Mouse (Mus musculus): ENCODE data around the gene Tarsl2. TPM values are rescaled to one million over a fixed set of nuclear protein-coding genes. Genes with fewer than 3 reads are reported as not detected.

The Tarsl2 gene
- 10 to 100 TPM; 31.3 to 35.3 TPM for total RNA-seq (2021)
- long read RNA-seq, experiment 1, transcript Tarsl2-201 (19 exons, 3,192 nt), result major isoform, 17 of 20 reads
- long read RNA-seq, experiment 1, partial matches to known transcripts, result 2 of 20 reads
- long read RNA-seq, experiment 1, other reads (novel, unspliced or antisense), result 1 of 20 reads
- long read RNA-seq, experiment 2, transcript Tarsl2-201 (19 exons, 3,192 nt), result major isoform, 13 of 23 reads
- long read RNA-seq, experiment 2, partial matches to known transcripts, result 4 of 23 reads
- long read RNA-seq, experiment 2, other reads (novel, unspliced or antisense), result 6 of 23 reads

DNA sequence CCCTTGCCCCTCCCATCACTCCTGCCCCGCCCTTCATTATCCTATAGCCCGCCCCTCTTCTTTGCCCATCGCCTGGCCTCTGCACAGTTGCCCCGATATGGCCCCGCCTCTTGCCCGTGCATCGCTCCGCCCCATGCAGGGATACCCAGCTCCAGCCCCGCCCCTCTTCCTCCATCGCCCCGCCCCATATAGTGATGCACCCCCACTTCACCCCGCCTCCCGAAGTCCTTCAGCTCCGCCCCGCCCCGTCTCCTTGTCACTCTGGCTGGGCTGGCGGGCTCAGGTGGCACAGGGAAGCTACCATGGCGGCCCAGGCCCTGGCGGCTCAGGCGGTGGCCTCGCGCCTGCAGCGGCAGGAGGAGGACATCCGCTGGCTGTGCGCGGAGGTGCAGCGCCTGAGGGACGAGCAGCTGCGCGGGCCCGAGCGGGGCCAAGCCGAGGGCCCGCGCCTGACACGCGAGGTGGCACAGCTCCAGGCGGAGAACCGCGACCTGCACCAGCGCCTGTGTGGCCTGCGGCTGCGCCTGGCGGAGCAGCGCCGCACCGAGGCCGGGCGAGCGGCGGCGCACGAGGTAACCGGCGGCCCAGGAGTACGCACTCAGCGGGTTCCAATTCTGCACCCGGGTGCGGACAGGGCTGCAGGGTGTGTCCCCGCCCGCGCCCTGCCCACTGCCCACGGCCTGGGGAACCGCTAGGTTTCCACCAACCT, at the start of gene Tarsl2:
Gene Tarsl2 (plus strand): TSS at position 256 of the 709 bp plus-strand sequence.
- Histone ChIP-seq H3K27ac (peak within 1 kb of the TSS; percentile 96), H3K4me3 (peak within 1 kb of the TSS; percentile 79)
- peak; percentile 66 for TF ChIP-seq CTCF (conservative IDR thresholded peaks at IDR 0.05)
- DNase-seq (ENCODE audit: low spot score in 2 of 2), result peak; percentile 96

DNA sequence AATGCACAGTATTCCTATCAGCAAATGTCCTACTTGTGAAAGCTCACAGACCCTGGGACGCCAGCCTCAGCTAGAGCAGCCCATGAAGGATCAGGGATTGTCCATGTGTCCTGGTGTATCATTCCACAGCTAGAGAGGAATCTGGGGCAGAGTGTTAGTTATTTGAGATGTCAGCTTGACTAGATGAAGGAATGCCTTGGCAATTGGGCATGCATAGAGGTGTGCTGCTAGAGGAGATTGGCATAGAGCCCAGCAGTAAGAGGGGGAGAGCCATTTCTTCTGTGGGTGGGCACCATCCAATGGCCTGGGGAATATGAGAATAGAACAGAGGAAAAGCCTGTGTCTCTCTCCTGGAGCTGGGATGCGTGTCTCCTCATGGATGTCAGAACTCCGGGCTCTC, 38.6 kb upstream of the Tarsl2 start:
- no peak for DNase-seq (ENCODE audit: low spot score in 2 of 2)
- no peak overlapping the region for H3K4me3 ChIP-seq
- no peak for TF ChIP-seq CTCF (conservative IDR thresholded peaks at IDR 0.05)
- no peak overlapping the region for H3K27ac ChIP-seq

DNA sequence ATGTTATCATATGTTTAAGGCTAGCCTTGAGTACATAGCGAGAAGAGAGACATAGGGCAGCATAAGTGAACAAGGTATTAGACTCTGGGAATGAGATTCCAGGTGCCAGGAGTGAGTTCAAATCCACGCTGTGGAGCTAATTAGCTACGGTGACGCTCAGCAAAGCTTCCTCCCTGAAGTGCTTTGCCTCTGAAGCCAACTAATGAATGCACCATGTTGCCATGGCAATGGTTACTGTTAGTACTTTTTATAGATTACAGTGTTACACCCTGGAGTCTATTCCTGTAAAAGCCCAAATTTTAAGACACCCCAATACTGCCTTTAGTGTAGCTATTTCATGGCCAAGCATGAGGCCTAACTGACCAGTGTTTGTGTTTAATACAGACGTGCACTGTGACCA, 37.7 kb upstream of the Tarsl2 start:
- DNase-seq (ENCODE audit: low spot score in 2 of 2), result peak; percentile 18 to 60
- Histone ChIP-seq H3K4me3 (no peak overlapping the region), H3K27ac (no peak overlapping the region)
- TF ChIP-seq CTCF (conservative IDR thresholded peaks at IDR 0.05), result no peak

DNA sequence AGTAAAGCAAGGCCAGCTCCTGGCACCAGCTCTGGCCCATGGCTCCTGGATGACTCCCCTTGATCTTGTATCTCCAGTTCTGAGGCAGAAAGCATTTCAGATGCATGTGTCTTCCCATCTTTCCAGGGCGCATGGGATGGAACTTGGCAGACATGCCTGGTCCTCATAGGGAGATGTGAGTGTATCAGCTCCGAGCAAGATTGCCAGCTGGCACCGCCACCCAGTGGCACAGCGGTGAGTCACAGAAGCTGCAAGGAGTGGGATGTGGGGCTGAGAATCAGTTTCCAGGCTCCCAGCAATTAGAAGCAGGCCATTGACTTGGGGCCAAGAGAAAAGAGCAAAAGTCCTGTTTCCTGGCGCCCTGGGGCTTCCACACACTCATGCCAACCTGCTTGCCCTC, 34.5 kb upstream of the Tarsl2 start:
- Histone ChIP-seq H3K27ac (no peak overlapping the region), H3K4me3 (no peak overlapping the region)
- peak; percentile 74 for TF ChIP-seq CTCF (conservative IDR thresholded peaks at IDR 0.05)
- DNase-seq (ENCODE audit: low spot score in 2 of 2), result peak; percentile 68 to 73

DNA sequence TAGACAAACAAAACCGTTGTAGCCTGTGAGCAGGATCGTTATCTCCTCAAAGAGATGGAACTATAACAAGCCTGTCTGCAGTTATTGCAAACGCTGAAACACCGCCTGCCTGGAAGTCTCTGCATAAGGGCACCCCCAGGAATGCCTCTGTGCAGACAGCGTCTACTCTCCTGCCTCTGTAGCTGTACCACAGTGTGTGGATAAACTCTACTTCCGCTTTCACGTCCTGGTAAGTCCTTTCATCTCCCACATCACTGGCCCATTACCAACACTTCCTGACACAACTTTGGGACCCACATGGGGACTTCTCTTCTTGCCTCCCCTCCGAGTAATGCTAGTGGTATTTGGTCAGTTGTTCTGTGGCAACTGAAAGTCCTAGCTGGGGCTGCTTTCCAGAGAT, 34.0 kb upstream of the Tarsl2 start:
- TF ChIP-seq CTCF (conservative IDR thresholded peaks at IDR 0.05), result no peak
- Histone ChIP-seq H3K4me3 (no peak overlapping the region), H3K27ac (no peak overlapping the region)
- DNase-seq (ENCODE audit: low spot score in 2 of 2), result no peak

DNA sequence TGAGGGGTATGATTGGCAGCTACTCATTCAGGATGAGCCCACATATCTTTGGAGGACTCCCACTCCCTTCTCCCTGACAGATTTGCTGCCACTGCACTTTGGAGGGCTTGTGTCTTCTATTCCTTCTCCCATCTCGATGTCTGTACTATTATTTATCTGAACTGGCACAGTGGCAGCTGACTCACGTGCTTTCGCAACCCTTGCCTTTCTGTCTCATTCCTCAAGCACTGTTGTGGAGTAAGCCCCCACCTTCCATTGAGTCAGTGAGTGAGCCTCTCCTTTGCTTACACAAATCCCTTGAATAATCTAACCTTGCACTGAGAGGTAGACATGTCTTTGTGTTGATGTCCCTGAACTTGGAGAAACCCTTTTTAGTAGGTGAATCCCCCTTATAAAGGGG, 33.4 kb upstream of the Tarsl2 start:
- H3K27ac ChIP-seq, result no peak overlapping the region
- TF ChIP-seq CTCF (conservative IDR thresholded peaks at IDR 0.05), result no peak
- no peak overlapping the region for H3K4me3 ChIP-seq
- no peak for DNase-seq (ENCODE audit: low spot score in 2 of 2)

DNA sequence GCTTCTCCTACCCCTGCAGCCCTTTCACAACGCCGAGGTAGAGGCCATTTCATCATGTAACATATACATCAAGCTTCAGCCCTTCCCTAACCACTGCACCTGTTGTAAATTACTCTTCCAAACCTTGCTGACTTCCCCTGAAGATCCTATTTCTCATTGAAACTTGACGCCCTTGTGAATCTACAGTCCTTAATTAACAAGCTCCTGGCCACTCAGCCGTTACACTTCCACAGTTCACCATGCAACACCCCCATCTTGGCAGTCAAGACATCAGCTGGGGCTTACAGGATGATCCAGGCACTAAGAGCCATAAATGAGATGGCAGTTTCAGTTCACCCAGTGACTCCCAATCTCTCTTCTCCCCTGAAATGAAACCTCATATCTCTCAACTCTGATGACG, 31.0 kb upstream of the Tarsl2 start:
- no peak for DNase-seq (ENCODE audit: low spot score in 2 of 2)
- H3K4me3 ChIP-seq, result no peak overlapping the region
- TF ChIP-seq CTCF (conservative IDR thresholded peaks at IDR 0.05), result no peak
- no peak overlapping the region for H3K27ac ChIP-seq

DNA sequence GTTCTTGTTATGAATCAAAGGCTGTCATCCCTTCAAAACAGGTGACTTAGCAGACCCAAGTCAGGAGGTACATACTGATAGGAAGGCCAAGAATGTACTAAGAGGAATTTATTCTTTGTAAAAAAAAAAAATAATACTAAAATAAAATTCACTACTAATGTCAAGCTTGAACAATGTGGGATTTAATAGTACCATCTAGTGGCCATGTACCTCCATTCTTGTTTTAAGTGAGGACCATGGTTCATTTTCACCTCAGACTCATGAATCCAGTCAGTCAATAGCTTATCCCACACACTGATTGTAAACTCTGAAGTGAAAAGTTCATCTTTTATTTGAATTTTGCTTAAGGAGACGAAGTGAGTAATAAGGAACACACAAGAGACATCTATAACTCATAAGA, 25.9 kb upstream of the Tarsl2 start:
- Histone ChIP-seq H3K27ac (no peak overlapping the region), H3K4me3 (no peak overlapping the region)
- peak; percentile 77 for TF ChIP-seq CTCF (conservative IDR thresholded peaks at IDR 0.05)
- DNase-seq (ENCODE audit: low spot score in 2 of 2), result no peak

DNA sequence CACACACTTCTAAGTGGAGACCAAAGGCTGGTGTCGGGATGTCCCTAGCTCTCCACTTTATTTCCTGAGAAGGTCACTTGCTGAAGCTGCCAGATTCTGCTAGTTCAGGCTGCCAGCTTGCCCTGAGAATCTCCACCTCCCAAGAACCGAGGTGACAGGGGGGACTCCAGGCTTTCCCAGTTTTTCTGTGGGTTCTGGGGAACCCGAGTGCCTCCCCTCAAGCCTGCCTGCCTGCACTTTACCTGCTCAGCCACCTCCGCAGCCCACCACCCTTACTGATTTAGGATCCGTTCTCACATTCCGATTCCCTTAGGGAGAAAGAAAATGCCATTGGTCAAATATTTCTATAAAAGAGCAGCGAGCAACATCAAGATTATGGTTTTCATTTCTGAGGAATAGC, 24.0 kb upstream of the Tarsl2 start:
- no peak for TF ChIP-seq CTCF (conservative IDR thresholded peaks at IDR 0.05)
- Histone ChIP-seq H3K27ac (no peak overlapping the region), H3K4me3 (no peak overlapping the region)
- no peak for DNase-seq (ENCODE audit: low spot score in 2 of 2)

DNA sequence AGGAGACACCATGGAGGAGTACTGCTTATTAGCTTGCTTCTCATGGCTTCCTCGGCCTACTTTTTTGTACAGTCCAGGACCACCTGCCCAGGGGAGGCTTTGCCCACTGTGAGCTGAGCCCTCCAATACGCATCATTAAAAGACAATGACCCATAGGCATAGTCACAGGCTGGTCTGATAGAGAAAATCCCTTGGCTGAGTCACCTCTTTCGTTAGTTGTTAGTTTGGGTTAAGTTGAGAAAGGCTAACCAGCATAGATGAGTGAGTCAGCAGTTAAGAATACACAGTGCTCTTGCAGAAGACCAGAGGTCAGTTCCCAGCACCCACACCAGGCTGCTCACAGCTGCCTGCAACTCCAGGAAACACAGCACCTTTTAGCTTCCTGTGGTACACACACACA, 21.4 kb upstream of the Tarsl2 start:
- TF ChIP-seq CTCF (conservative IDR thresholded peaks at IDR 0.05), result no peak
- Histone ChIP-seq H3K4me3 (no peak overlapping the region), H3K27ac (no peak overlapping the region)
- DNase-seq (ENCODE audit: low spot score in 2 of 2), result no peak

DNA sequence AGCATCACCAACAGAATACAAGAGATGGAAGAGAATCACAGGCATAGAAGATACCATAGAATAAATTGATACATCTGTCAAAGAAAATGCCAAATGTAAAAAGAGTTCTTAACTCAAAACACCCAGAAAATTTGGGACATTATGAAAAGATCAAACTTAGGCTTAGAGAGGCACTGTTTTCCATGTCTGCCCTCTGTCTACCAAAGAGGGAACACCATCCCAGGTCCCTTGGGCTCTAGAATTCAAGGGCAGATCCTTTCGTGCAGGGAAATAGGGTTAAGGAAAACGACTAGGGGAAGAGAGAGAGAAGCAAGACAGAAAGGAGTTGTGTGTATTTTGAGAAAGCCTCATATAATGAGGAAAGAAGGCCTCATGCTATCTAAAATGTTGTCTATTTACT, 19.2 kb upstream of the Tarsl2 start:
- peak; percentile 70 for TF ChIP-seq CTCF (conservative IDR thresholded peaks at IDR 0.05)

DNA sequence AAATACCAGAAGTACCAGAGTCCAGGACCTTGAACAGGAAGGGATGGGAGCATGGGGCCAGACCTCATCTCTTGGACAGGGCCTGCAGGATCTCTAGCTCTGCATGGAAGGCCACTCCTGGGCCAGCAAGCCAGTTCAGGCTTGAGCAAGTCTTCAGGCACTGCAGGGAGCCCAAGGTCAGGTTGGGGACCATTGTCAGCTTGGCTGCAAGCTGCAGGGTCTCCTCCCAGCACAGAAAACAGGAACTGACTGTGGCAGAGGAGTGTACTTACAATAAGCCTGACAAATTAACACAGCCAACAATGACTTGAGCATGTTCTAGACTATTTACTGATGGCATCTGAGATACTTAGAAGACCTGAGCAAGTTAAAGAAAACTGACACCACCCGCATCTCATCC, 14.9 kb upstream of the Tarsl2 start:
- TF ChIP-seq CTCF (conservative IDR thresholded peaks at IDR 0.05), result no peak
- Histone ChIP-seq H3K4me3 (no peak overlapping the region), H3K27ac (no peak overlapping the region)
- no peak for DNase-seq (ENCODE audit: low spot score in 2 of 2)

More for the DNA sequence above, 19.2 kb upstream of the Tarsl2 start:
- no peak for DNase-seq (ENCODE audit: low spot score in 2 of 2)
- H3K27ac ChIP-seq, result no peak overlapping the region
- H3K4me3 ChIP-seq, result no peak overlapping the region

DNA sequence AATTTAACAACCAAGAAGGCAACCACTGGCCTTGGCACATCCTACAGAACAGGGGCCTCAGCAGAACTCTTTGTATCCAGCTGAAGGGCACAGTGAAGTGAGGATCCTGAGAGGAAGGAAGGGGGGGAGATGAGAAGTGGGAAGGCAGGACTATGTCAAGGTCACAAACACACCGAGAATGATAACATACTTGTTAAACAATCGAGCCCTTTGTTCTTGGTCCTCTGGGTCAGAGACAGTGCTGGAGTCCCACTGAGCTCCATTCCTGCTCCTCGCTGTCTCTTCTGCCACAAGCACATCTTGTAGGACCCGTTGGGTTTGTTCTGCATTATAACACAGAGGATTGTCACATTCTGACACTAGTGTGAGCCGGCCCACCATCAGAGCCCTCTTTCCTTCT, 14.0 kb upstream of the Tarsl2 start:
- TF ChIP-seq CTCF (conservative IDR thresholded peaks at IDR 0.05), result no peak
- Histone ChIP-seq H3K27ac (no peak overlapping the region), H3K4me3 (no peak overlapping the region)
- no peak for DNase-seq (ENCODE audit: low spot score in 2 of 2)

DNA sequence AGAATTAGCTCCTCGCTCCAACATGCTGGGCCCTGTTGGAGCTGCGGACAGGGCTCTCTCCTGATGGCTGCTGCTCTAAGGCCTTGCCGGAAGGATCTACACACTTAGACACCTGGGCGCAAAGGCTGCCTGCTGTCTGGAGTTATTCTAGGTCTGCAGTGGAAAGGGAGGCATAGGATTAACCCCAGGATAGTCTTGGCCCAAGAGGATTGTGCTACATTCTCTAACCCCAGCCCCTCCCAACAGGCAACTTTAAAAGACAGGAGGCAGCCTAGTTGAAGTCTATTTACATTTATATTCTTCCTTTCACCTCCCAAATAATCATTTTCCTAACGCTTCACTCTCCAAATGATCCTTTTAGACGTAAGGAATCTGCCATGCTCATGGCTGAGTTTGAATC, 8.9 kb upstream of the Tarsl2 start:
- no peak for DNase-seq (ENCODE audit: low spot score in 2 of 2)
- Histone ChIP-seq H3K4me3 (no peak overlapping the region), H3K27ac (no peak overlapping the region)
- no peak for TF ChIP-seq CTCF (conservative IDR thresholded peaks at IDR 0.05)

All from layer of hippocampus, adult 2 months (tissue).